Mouse (Mus musculus) large intestine, adult 2 months (tissue): Measurements from ENCODE around the gene Aldh2. TPM values are rescaled to one million over a fixed set of nuclear protein-coding genes. Genes with fewer than 3 reads are reported as not detected.

ENCODE experiments used
- DNase-seq: peaks from one replicate; pipeline ENCODE4 v3.0.0-alpha.2; 2012; ENCODE audit warnings: low read depth, low spot score
- WGBS: fragments of 180-500 bp; shearing (Covaris S2); methylation state at CpG from one replicate; pipeline ENCODE4 v1.1.7; 2018; 5-methylcytosine and 5-hydroxymethylcytosine counted together
- polyA plus RNA-seq: library from polyadenylated mRNA; depleted of rRNA; stranded (reverse); fragments of >200 nt; gene quantifications from 2 replicates; pipeline ENCODE4 v1.2.3, GENCODE M21; 2012; rRNA removed

The Aldh2 gene
- polyA plus RNA-seq, 1 experiment = 215 TPM

- 90% methylated on average over 9 of the region's 9 CpGs for WGBS
- DNase-seq = no peak
Observed at GRCm38 (mm10) chr5:121518983-121519382, 74.6 kb downstream of the Aldh2 start.

Other genes starting within 250 kb of the Aldh2 start
- 99.6 and 125 TPM in 2 replicates for gene Trafd1, start 208.2 kb downstream of the Aldh2 start, polyA plus RNA-seq
- 6.5 and 10.2 TPM in 2 replicates for gene Naa25, start 195.9 kb downstream of the Aldh2 start, polyA plus RNA-seq
- 6.6 and 9.1 TPM in 2 replicates for gene Tmem116, start 141.9 kb downstream of the Aldh2 start, polyA plus RNA-seq
- gene Erp29, start 141.3 kb downstream of the Aldh2 start, polyA plus RNA-seq = 43.5 and 53.7 TPM in 2 replicates
- not detected in 2 replicates for gene Adam1b, start 90.4 kb downstream of the Aldh2 start, polyA plus RNA-seq
- 2.6 and 4.6 TPM in 2 replicates for gene Adam1a, start 48.3 kb downstream of the Aldh2 start, polyA plus RNA-seq
- gene Gm42878, start 48.3 kb downstream of the Aldh2 start, polyA plus RNA-seq = 0.10 and 0.27 TPM in 2 replicates
- 65.2 and 67.8 TPM in 2 replicates for gene Mapkapk5, start 47.9 kb downstream of the Aldh2 start, polyA plus RNA-seq
- 6.6 and 8.4 TPM in 2 replicates for gene Acad12, start 25.1 kb upstream of the Aldh2 start, polyA plus RNA-seq
- gene Acad10, start 66.7 kb upstream of the Aldh2 start, polyA plus RNA-seq = 5.6 and 8.7 TPM in 2 replicates
- gene Brap, start 66.7 kb upstream of the Aldh2 start, polyA plus RNA-seq = 18.7 and 22.7 TPM in 2 replicates
- gene Atxn2, start 117.5 kb upstream of the Aldh2 start, polyA plus RNA-seq = 34.7 and 60.1 TPM in 2 replicates
- gene Sh2b3, start 243.8 kb upstream of the Aldh2 start, polyA plus RNA-seq = 12.1 and 17.3 TPM in 2 replicates